Comparison of ENCODE assay signal across 13 mouse cellular contexts in genomic region chr14:33920727-33921559, GRCm38 (mm10). TPM values are rescaled to one million over a fixed set of nuclear protein-coding genes. Genes with fewer than 3 reads are reported as not detected.
DNase-seq lines count a peak whose midpoint lies in the region; ATAC-seq lines count a peak whose summit lies in the region.
"Had no signal": no experiment of that assay in that cellular context is flagged by ENCODE, and none has a peak within 500 bp of the region (broad histone marks: within the 10 kb centered on the region; RNA-seq: fewer than 3 reads in every experiment).

No protein-coding gene starts in this region.

- no peak overlapping the region for H3K4me2 ChIP-seq in forebrain, embryonic 15.5 days (replicated peaks)
- H3K4me2 ChIP-seq in limb, embryonic 13.5 days (replicated peaks), result peak overlapping the region; percentile 35; the same call in 1 of the 2 replicates
- H3K4me2 ChIP-seq in liver, embryonic 12.5 days, result no peak overlapping the region
- H3K4me2 ChIP-seq: lung, embryonic 15.5 days had no signal

- H3K9me3 ChIP-seq in forebrain, embryonic 15.5 days, result no peaks in the 10 kb centered on the region
- no peaks in the 10 kb centered on the region for H3K9me3 ChIP-seq in limb, embryonic 13.5 days
- H3K9me3 ChIP-seq in liver, embryonic 12.5 days (replicated peaks), result no peaks in the 10 kb centered on the region
- H3K9me3 ChIP-seq: lung, embryonic 15.5 days had no signal

- peaks cover 19% of the 10 kb centered on the region for H3K27me3 ChIP-seq in forebrain, embryonic 15.5 days
- peaks cover 44% of the 10 kb centered on the region for H3K27me3 ChIP-seq in limb, embryonic 13.5 days
- H3K27me3 ChIP-seq in liver, embryonic 12.5 days (replicated peaks), result peaks cover 67% of the 10 kb centered on the region

- no peaks in the 10 kb centered on the region for H3K36me3 ChIP-seq in forebrain, embryonic 15.5 days
- H3K36me3 ChIP-seq in limb, embryonic 13.5 days, result no peaks in the 10 kb centered on the region
- no peaks in the 10 kb centered on the region for H3K36me3 ChIP-seq in liver, embryonic 12.5 days
- H3K36me3 ChIP-seq: lung, embryonic 15.5 days had no signal

- WGBS in forebrain, embryonic 15.5 days, result 5% methylated on average over 14 of the region's 14 CpGs
- 17% methylated on average over 14 of the region's 14 CpGs for WGBS in limb, embryonic 13.5 days
- 50% methylated on average over 14 of the region's 14 CpGs for WGBS in liver, embryonic 12.5 days (ENCODE audit: insufficient replicate concordance)

- H3K4me3 ChIP-seq in forebrain, embryonic 15.5 days, result no peak overlapping the region
- H3K4me3 ChIP-seq in limb, embryonic 13.5 days, result no peak overlapping the region
- H3K4me3 ChIP-seq in liver, embryonic 12.5 days, result no peak overlapping the region
- H3K4me3 ChIP-seq: lung, embryonic 15.5 days had no signal

- ATAC-seq in forebrain, embryonic 15.5 days (replicated peaks), result peak; percentile 44; the same call in 1 of the 2 replicates
- no peak for ATAC-seq in limb, embryonic 13.5 days (ENCODE audit: low FRiP score, low read depth)
- ATAC-seq in activated CD4-positive, CD25-positive, alpha-beta regulatory T cell, adult 4 months, result no peak
- no peak for ATAC-seq in liver, embryonic 12.5 days

- H3K27ac ChIP-seq in forebrain, embryonic 15.5 days (replicated peaks), result no peak overlapping the region
- peak overlapping the region; percentile 2; the same call in 1 of the 2 replicates for H3K27ac ChIP-seq in limb, embryonic 13.5 days
- no peak overlapping the region for H3K27ac ChIP-seq in liver, embryonic 12.5 days
- H3K27ac ChIP-seq: lung, embryonic 15.5 days had no signal

- H3K4me1 ChIP-seq in forebrain, embryonic 15.5 days, result peaks cover 20% of the 10 kb centered on the region
- peaks cover 65% of the 10 kb centered on the region for H3K4me1 ChIP-seq in limb, embryonic 13.5 days
- 0 out of 2 replicates have a peak, but pooled peaks cover 3% of the 10 kb centered on the region for H3K4me1 ChIP-seq in liver, embryonic 12.5 days

- H3K9ac ChIP-seq in forebrain, embryonic 15.5 days (replicated peaks), result no peak overlapping the region
- no peak overlapping the region for H3K9ac ChIP-seq in limb, embryonic 13.5 days
- H3K9ac ChIP-seq in liver, embryonic 12.5 days, result no peak overlapping the region
- H3K9ac ChIP-seq: lung, embryonic 15.5 days had no signal

- peak; percentile 29 for DNase-seq in right cerebral cortex, adult 18-20 months
- DNase-seq in right cerebral cortex, postnatal 4 days, result no peak
- peak; percentile 36 for DNase-seq in retina, embryonic 14.5 days (ENCODE audit: low spot score)
- DNase-seq in testis, postnatal 14 days (ENCODE audit: low spot score), result no peak
- DNase-seq: cerebellum, postnatal 10 days; heart, postnatal 14 days; kidney, adult 9 months had no signal

RNA-seq across cellular contexts. Expression of gene Gdf10, which starts 2.4 kb away (rescaled TPM):
- polyA plus RNA-seq in forebrain, embryonic 15.5 days (2015; fragmentation: Nextera tagmentation; extraction: Ambion mirVana), result 2.9 and 3.1 TPM in 2 replicates
- 48.6 and 52.2 TPM in 2 replicates for polyA plus RNA-seq in limb, embryonic 13.5 days (2015; fragmentation: Nextera tagmentation; extraction: Ambion mirVana)
- polyA plus RNA-seq in activated CD4-positive, CD25-positive, alpha-beta regulatory T cell, adult 4 months (2017; shearing (Covaris generic)), result not detected
- polyA plus RNA-seq in liver, embryonic 12.5 days (2016; fragmentation: Nextera tagmentation; extraction: Ambion mirVana), result 11.4 and 15.6 TPM in 2 replicates

RNA-seq across cellular contexts. Expression of gene Gdf2, which starts 19.9 kb away (rescaled TPM):
- not detected in 2 replicates for polyA plus RNA-seq in forebrain, embryonic 15.5 days (2015; fragmentation: Nextera tagmentation; extraction: Ambion mirVana)
- polyA plus RNA-seq in limb, embryonic 13.5 days (2015; fragmentation: Nextera tagmentation; extraction: Ambion mirVana), result not detected in 2 replicates
- polyA plus RNA-seq in activated CD4-positive, CD25-positive, alpha-beta regulatory T cell, adult 4 months (2017; shearing (Covaris generic)), result not detected
- 14.4 and 15.0 TPM in 2 replicates for polyA plus RNA-seq in liver, embryonic 12.5 days (2016; fragmentation: Nextera tagmentation; extraction: Ambion mirVana)
- polyA plus RNA-seq: lung, embryonic 15.5 days had no signal

RNA-seq across cellular contexts. Expression of gene Rbp3, which starts 32.9 kb away (rescaled TPM):
- polyA plus RNA-seq in forebrain, embryonic 15.5 days (2015; fragmentation: Nextera tagmentation; extraction: Ambion mirVana), result 0.38 TPM in 1 of 2 replicates, not detected in the other
- polyA plus RNA-seq in limb, embryonic 13.5 days (2015; fragmentation: Nextera tagmentation; extraction: Ambion mirVana), result not detected in 2 replicates
- polyA plus RNA-seq in activated CD4-positive, CD25-positive, alpha-beta regulatory T cell, adult 4 months (2017; shearing (Covaris generic)), result not detected
- 0.10 and 0.12 TPM in 2 replicates for polyA plus RNA-seq in liver, embryonic 12.5 days (2016; fragmentation: Nextera tagmentation; extraction: Ambion mirVana)
- polyA plus RNA-seq: stomach, embryonic 16.5 days had no signal

RNA-seq across cellular contexts. Expression of gene Zfp488, which starts 57.6 kb away (rescaled TPM):
- polyA plus RNA-seq in forebrain, embryonic 15.5 days (2015; fragmentation: Nextera tagmentation; extraction: Ambion mirVana), result 0.13 and 0.19 TPM in 2 replicates
- polyA plus RNA-seq in limb, embryonic 13.5 days (2015; fragmentation: Nextera tagmentation; extraction: Ambion mirVana), result 0.38 and 0.46 TPM in 2 replicates
- polyA plus RNA-seq in activated CD4-positive, CD25-positive, alpha-beta regulatory T cell, adult 4 months (2017; shearing (Covaris generic)), result not detected
- polyA plus RNA-seq in liver, embryonic 12.5 days (2016; fragmentation: Nextera tagmentation; extraction: Ambion mirVana), result 0.05 TPM in 1 of 2 replicates, not detected in the other
- polyA plus RNA-seq: lung, embryonic 15.5 days had no signal

Comparison
In these comparisons a context has a peak if more than half of its experiments do, and no peak if none do; other contexts are left out.
1. DNase-seq: peak in right cerebral cortex, adult 18-20 months (single experiment) and retina, embryonic 14.5 days (single experiment); none in right cerebral cortex, postnatal 4 days (single experiment) and testis, postnatal 14 days (single experiment).
2. RNA of gene Gdf2, which starts 19.9 kb away (polyA plus RNA-seq): 14.4 to 15.0 TPM in liver, embryonic 12.5 days; not detected in forebrain, embryonic 15.5 days, not detected in limb, embryonic 13.5 days and not detected in activated CD4-positive, CD25-positive, alpha-beta regulatory T cell, adult 4 months; every median in the first group is over 10 times any median in the second.